Mouse (Mus musculus) large intestine, adult 2 months (tissue): ENCODE data around the gene Stx1a. TPM values are rescaled to one million over a fixed set of nuclear protein-coding genes. Genes with fewer than 3 reads are reported as not detected.

Experiments
- DNase-seq: peaks from one replicate; pipeline ENCODE4 v3.0.0-alpha.2; 2012; ENCODE audit warnings: low read depth, low spot score
- WGBS: fragments of 180-500 bp; shearing (Covaris S2); methylation state at CpG from one replicate; pipeline ENCODE4 v1.1.7; 2018; 5-methylcytosine and 5-hydroxymethylcytosine counted together
- polyA plus RNA-seq: library from polyadenylated mRNA; depleted of rRNA; stranded (reverse); fragments of >200 nt; gene quantifications from 2 replicates; pipeline ENCODE4 v1.2.3, GENCODE M21; 2012; rRNA removed

Gene Stx1a
- polyA plus RNA-seq: 6.4 and 6.8 TPM in 2 replicates

DNA sequence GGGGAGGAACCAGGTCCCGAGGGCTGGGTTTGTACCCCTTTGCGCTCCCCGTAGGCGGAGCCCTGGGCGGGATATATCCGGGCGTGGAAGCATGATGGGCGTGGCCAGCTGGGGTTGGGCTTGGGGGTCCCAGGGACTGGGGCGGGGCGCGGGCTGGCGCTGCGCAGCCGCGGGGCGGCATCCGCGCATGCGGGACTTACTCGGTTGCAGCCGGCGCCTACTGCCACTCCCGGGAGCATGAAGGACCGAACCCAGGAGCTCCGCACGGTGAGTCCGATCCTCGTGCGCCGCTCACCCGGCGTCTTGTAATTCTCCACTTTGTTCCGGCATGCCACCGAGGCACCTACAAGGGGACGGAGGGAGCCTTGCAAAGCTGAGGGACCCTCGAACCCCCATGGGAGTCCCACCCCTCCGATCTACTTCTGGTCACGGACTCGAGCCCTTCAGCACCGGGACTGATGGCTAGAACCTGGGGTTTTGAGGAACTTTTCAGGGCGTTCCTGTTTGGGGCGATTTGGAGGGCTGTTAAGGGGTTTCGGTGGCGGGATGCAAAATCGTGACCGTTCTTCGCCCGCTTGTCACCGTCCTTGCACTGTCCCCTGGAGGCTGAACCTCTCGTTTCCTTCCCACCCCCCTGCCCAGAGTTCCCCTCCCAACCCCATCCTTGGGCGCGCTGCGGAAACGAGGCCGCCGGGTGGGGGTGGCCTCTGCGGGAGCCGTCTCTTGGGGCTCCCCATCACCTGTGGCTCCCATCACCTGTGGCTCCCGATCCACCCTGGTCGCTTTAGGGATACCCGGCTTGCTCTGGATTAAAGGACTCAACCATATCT, at the start of gene Stx1a:
Gene Stx1a, plus strand, starts transcription at position 139 of the 830 bp plus-strand sequence.
- WGBS: under 1% methylated on average over 60 of the region's 61 CpGs
- no peak for DNase-seq

GRCm38 (mm10) chr5:134973526-134973925, 49.8 kb upstream of the Stx1a start:
- WGBS: 89% methylated on average over 7 of the region's 7 CpGs
- DNase-seq: no peak

GRCm38 (mm10) chr5:134974294-134974693, 49.0 kb upstream of the Stx1a start:
- DNase-seq: no peak
- WGBS: 12% methylated on average over 7 of the region's 7 CpGs

- WGBS: 30% methylated on average over 2 of the region's 2 CpGs
- DNase-seq: no peak
Observed at GRCm38 (mm10) chr5:134974921-134975320, 48.4 kb upstream of the Stx1a start.

DNA sequence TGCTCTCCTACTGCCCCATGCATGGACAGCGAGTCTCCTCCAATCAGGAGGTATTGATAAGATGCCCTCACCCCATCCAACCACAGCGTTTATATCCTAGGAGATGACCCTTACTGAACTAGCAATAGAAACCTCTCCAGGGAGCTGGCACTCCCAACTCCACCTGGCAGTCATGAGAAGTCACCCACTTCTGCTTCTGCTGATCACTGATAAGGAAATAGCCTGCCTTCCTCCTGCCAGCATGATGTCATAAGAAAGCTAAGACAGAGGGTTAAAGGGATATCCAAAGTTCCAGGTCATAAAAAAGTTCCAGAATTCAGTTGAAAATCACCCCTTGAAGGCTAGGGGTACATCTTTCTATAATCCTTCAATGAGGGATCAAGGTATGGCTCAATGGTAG, 47.1 kb upstream of the Stx1a start:
- 30% methylated on average over 2 of the region's 2 CpGs for WGBS
- DNase-seq: no peak

DNA sequence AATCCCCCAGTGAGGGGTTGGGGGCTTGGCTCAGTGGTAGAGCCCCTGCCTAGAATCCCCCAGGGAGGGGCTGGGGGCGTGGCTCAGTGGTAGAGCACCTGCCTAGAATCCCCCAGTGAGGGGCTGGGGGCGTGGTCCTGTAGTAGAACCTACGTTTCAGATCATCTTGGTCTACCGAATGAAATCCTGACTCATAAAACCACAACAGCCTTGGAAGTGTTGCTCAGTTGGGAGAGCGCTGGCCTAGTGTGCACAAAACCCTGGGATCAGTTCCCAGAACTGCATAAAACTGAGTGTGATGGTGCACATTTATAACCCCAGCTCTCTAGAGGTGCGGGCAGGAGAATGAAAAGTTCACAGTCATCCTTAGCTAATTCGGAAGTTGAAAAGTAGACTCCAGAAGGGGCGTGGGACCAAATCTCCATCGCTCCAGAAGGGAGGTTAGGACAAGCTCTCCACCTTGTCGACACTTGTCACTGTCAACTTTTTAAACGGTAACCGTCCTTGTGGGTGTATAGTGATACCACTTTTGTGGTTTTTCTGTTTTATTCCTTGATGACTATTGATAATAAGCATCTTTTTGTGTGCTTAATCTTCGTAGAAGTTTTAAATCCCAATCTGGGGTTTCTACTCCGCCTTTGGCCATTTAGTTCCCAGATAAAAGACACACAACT, 46.6 kb upstream of the Stx1a start:
- no peak for DNase-seq
- 77% methylated on average over 14 of the region's 14 CpGs for WGBS

- 69% methylated on average over 4 of the region's 4 CpGs for WGBS
- DNase-seq: no peak
Observed at GRCm38 (mm10) chr5:134977837-134978236, 45.4 kb upstream of the Stx1a start.

DNA sequence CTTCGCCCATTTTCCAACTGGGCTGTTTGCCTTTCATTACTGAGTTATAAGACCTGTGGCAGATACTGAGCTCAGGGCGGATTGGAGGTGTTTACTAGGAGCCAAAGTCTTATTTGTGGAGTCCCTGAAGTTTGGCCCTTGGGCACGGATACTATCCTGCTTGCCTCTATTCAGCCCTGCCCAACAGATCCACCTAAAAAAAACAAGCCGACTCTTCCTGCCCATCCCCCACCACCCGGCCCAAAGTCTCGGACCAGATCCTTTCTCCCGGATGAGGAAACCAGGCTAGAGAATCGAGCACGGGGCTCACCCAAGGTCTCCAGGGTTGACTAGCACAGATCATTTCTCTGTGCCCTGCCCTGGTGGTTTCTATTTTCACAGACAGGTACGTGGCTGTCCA, 42.1 kb upstream of the Stx1a start:
- WGBS: 20% methylated on average over 10 of the region's 10 CpGs

GRCm38 (mm10) chr5:134983111-134983510, 40.2 kb upstream of the Stx1a start:
- no peak for DNase-seq
- 24% methylated on average over 1 of the region's 1 CpGs for WGBS

More for the DNA sequence above, 42.1 kb upstream of the Stx1a start:
- DNase-seq: peak; percentile 89

DNA sequence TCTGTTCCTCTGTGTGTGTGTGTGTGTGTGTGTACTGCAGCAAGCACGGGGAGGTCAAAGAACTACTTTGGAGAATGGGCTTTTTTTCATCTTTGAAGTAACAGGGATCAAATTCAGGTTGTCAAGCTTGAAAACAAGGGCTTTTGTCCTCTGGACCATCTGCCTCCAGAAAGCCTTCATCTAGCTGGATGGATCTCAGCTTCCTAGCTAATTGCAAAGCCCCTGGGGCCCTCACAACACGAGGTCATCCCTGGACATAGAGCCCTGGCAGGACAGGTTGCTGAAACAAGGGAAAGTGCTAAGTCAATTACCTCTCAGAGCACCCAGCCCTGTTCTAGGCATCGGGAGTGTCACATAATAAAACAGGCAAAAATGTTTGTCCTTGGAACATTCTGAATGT, 39.5 kb upstream of the Stx1a start:
- 25% methylated on average over 3 of the region's 3 CpGs for WGBS
- DNase-seq: no peak

DNA sequence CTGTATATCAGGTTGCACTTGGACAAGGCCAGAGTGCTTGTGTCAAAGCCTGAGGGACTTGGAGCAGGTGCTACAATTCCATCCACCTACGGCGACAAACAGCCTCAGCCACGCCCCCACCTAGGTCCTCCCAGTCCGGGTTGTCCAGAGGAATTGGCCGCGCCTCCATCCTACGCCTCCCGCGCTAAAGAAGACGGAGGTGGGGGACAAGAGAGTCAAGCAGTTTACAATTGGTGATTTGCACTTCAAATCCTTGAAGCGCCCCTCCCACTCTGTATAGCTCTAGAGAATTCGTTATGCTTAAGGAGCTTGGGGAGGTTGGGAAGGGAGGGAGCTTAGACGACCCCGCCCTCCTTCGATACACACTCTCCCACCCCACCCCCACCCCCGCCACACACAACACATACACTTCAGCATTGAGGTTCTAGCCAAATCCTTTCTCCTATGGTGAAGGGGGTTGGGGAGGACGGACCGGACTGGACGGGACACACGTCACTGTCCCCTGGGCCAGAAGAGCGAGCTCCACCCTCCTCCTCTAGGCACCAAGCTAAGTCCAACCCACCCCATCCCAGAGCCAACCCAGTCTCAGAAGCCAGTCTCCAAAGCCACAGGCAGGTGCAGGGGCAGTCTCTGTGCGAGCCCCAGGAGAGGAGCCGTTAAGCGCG, 37.5 kb upstream of the Stx1a start, which contains the start of gene Cldn3:
Gene Cldn3, plus strand, starts transcription at position 582 of the 665 bp plus-strand sequence.
- DNase-seq: peak; percentile 92
- WGBS: 2% methylated on average over 25 of the region's 25 CpGs

DNA sequence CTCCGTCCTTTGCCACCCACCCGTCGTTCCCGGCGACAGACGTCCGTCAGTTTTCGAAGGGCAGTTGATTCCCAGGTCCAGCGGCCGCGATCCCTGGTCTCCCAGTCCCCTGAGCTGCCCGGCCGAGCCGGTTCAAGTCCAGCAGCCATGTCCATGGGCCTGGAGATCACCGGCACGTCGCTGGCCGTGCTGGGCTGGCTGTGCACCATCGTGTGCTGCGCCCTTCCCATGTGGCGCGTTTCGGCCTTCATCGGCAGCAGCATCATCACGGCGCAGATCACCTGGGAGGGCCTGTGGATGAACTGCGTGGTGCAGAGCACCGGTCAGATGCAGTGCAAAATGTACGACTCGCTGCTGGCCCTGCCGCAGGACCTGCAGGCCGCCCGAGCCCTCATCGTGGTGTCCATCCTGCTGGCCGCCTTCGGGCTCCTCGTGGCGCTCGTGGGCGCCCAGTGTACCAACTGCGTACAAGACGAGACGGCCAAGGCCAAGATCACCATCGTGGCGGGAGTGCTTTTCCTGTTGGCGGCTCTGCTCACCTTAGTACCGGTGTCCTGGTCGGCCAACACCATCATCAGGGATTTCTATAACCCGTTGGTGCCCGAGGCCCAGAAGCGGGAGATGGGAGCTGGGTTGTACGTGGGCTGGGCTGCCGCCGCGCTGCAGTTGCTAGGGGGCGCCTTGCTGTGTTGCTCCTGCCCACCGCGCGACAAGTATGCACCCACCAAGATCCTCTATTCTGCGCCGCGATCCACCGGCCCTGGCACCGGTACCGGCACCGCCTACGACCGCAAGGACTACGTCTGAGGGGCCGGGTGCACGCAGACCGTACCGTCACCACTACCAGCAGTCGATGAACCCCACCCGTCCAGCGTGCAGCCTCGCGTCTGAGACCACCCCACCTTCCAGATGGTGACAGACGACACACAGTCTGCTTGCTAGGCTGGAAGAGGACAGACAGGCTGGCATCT, 36.7 kb upstream of the Stx1a start:
- 4% methylated on average over 79 of the region's 79 CpGs for WGBS
- no peak for DNase-seq

DNA sequence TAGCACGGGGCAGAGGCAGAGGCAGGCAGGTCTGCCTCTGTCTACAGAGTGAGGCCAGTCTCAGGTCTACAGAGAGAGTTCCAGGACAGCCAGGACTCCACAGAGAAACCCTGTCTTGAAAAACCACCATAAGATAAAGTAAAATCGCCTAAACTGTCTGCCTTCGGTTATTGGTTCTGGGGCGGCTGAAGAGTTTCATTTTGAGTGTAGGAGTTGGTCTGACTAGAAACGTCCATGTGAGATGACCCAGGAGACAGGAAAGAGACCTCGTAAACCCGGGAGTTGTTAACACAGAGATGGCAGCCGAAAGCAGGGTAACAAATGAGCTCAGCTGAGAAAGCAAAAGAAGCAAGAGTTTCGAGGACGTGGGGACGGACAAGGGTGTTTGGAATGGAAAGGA, 34.1 kb upstream of the Stx1a start:
- no peak for DNase-seq
- 14% methylated on average over 11 of the region's 11 CpGs for WGBS

DNA sequence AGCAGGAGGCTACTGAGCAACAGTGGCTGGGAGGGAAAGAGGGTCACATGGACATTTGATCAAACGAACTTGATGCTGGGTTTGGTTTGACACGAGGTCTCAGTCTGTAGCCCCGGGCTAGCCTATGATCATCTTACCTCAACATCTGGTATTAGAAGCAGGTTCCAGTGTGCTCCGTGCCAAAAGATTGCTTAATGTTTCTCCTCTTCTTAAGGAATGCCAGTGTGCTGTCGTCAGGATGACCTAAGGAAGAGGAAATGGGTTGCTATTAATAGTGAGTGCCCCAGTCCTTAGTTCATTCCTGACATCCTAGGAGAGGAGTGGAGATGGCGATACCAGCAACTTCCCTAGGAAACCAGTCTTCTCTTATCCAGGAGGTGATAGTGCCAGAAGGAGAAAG, 33.5 kb upstream of the Stx1a start:
- WGBS: 17% methylated on average over 6 of the region's 6 CpGs
- DNase-seq: no peak

- no peak for DNase-seq
- 45% methylated on average over 5 of the region's 5 CpGs for WGBS
Observed at GRCm38 (mm10) chr5:134992566-134992965, 30.7 kb upstream of the Stx1a start.

DNA sequence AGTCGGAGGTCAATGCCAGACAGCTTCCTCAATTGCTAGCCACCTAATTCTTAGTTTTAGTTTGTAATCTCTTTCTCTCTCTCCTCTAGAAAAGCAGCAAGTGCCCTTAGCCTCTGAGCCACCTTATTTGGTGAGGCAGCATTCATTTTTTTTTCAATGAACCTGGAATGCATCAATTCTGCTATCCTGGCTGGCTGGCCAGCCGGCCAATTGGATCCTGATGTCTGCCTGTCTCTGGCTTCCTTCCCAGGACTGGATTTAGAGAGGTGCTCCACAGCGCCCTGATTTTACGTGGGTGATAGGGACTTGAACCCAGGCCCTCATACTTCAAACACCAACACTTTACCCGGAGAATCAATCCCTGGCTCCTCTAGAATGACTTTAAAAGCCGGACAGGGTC, 24.9 kb upstream of the Stx1a start:
- WGBS: 75% methylated on average over 6 of the region's 6 CpGs
- no peak for DNase-seq

GRCm38 (mm10) chr5:134999797-135000196, 23.5 kb upstream of the Stx1a start:
- WGBS: 96% methylated on average over 4 of the region's 4 CpGs
- DNase-seq: no peak

- DNase-seq: no peak
- 36% methylated on average over 16 of the region's 16 CpGs for WGBS
Observed at GRCm38 (mm10) chr5:135000751-135001150, 22.5 kb upstream of the Stx1a start.

- WGBS: 3% methylated on average over 14 of the region's 14 CpGs
- peak; percentile 99 for DNase-seq
Observed at GRCm38 (mm10) chr5:135001309-135001708, 22.0 kb upstream of the Stx1a start.
